9 mouse cellular contexts compared by ENCODE assay signal in the genomic region with DNA sequence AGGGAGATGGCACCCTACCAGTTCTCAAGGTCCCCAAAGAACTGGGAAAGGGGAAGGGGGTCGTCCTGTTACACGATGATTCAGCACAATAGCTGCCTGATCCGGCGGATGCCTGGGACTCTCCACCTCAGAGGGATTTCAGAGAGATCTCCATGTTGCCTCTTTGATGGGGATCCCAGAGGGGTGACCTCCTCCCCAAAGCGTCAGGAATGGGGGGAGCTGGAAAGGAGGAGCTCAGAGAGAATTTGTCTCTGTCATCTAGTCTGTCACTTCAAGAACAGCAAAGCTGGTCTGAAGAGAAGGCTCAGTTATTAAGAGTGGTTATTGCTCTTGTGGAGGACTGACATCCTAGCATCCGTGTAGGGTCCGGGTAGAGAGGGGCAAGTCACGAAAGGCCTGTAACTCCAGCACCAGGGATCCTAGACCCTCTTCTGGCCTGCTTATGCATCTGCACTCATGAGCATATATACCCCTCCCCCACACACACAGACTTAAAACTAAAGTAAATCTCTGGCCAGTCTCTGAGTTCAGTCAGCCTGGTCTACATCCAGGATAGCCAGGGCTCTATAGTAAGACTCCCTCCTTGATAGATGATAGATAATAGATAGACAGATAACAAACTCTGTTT. TPM values are rescaled to one million over a fixed set of nuclear protein-coding genes. Genes with fewer than 3 reads are reported as not detected.
DNase-seq lines count a peak whose midpoint lies in the region; ATAC-seq and TF ChIP-seq lines count a peak whose summit lies in the region.
"Had no signal": no experiment of that assay in that cellular context is flagged by ENCODE, and none has a peak within 500 bp of the region (broad histone marks: within the 10 kb centered on the region; RNA-seq: fewer than 3 reads in every experiment).

No protein-coding gene starts in this region.

- peaks cover 10% of the 10 kb centered on the region; the same call in 1 of the 2 replicates for H3K36me3 ChIP-seq in E14TG2a.4 (ENCODE audit: insufficient read depth, low read length)
- H3K36me3 ChIP-seq in forebrain, embryonic 14.5 days (ENCODE audit: control insufficient read depth, insufficient read depth, low read length): no peaks in the 10 kb centered on the region
- no peaks in the 10 kb centered on the region for H3K36me3 ChIP-seq in liver, embryonic 16.5 days (ENCODE audit: control insufficient read depth, insufficient read depth)

- 16% methylated on average over 8 of the region's 8 CpGs for WGBS in forebrain, embryonic 14.5 days
- 17% methylated on average over 8 of the region's 8 CpGs for WGBS in liver, embryonic 16.5 days (ENCODE audit: insufficient replicate concordance)

- peak overlapping the region; percentile 83 for H3K4me3 ChIP-seq in E14TG2a.4 (replicated peaks; ENCODE audit: low read length)
- H3K4me3 ChIP-seq in forebrain, embryonic 14.5 days (ENCODE audit: low read depth, low read length): peak overlapping the region; percentile 75
- peak overlapping the region; percentile 85 for H3K4me3 ChIP-seq in liver, embryonic 16.5 days (ENCODE audit: low read depth, low read length)

- no peak; the same call in 1 of the 2 replicates for ATAC-seq in forebrain, embryonic 14.5 days
- ATAC-seq in liver, embryonic 16.5 days (ENCODE audit: low read depth): no peak

- TF ChIP-seq CTCF in E14TG2a.4 (conservative IDR thresholded peaks at IDR 0.05; ENCODE audit: low read length): no peak

- peak overlapping the region; percentile 33; the same call in 1 of the 2 replicates for H3K27ac ChIP-seq in forebrain, embryonic 14.5 days (ENCODE audit: low read depth, low read length)
- peak overlapping the region; percentile 60 for H3K27ac ChIP-seq in liver, embryonic 16.5 days (ENCODE audit: low read length)

- H3K9ac ChIP-seq in forebrain, embryonic 14.5 days (ENCODE audit: low read length): peak overlapping the region; percentile 83
- H3K9ac ChIP-seq in liver, embryonic 16.5 days (ENCODE audit: low read depth, low read length): peak overlapping the region; percentile 33

- peaks cover 35% of the 10 kb centered on the region for H3K27me3 ChIP-seq in E14TG2a.4 (ENCODE audit: insufficient read depth, low read length)
- H3K27me3 ChIP-seq in forebrain, embryonic 14.5 days (replicated peaks; ENCODE audit: control insufficient read depth, insufficient read depth, low read length): no peaks in the 10 kb centered on the region
- H3K27me3 ChIP-seq in liver, embryonic 16.5 days (ENCODE audit: control insufficient read depth, insufficient read depth, low read depth, low read length): peaks cover 3% of the 10 kb centered on the region

- H3K4me1 ChIP-seq in E14TG2a.4 (replicated peaks; ENCODE audit: low read depth, low read length): peaks cover 64% of the 10 kb centered on the region
- peaks cover 34% of the 10 kb centered on the region for H3K4me1 ChIP-seq in forebrain, embryonic 14.5 days (ENCODE audit: control insufficient read depth, insufficient read depth, low read length)
- H3K4me1 ChIP-seq in liver, embryonic 16.5 days (ENCODE audit: control insufficient read depth, low read depth, low read length): peaks cover 53% of the 10 kb centered on the region

- H3K9me3 ChIP-seq in E14TG2a.4 (ENCODE audit: low read length): no peaks in the 10 kb centered on the region
- no peaks in the 10 kb centered on the region for H3K9me3 ChIP-seq in forebrain, embryonic 14.5 days (replicated peaks; ENCODE audit: control insufficient read depth, low read length)
- H3K9me3 ChIP-seq in liver, embryonic 16.5 days (replicated peaks; ENCODE audit: control insufficient read depth, low read length): no peaks in the 10 kb centered on the region

- peak; percentile 47 for DNase-seq in embryo, embryonic 11 days
- no peak for DNase-seq in embryo, embryonic 9.5 days (ENCODE audit: extremely low spot score)
- DNase-seq in forebrain, embryonic 14.5 days (ENCODE audit: low spot score): no peak
- DNase-seq in right cerebral cortex, postnatal 10 days (ENCODE audit: low spot score in 2 of 2): no peak
- no peak for DNase-seq in gastrocnemius, postnatal 4 days (ENCODE audit: low spot score in 2 of 2)
- no peak for DNase-seq in layer of hippocampus, adult 9-11 months

- H3K4me2 ChIP-seq in forebrain, embryonic 14.5 days (ENCODE audit: low read length): peak overlapping the region; percentile 97
- peak overlapping the region; percentile 98 for H3K4me2 ChIP-seq in liver, embryonic 16.5 days (ENCODE audit: low read depth, low read length)

RNA-seq across cellular contexts. Expression of gene Efhd2, which starts 0.9 kb away (rescaled TPM):
- polyA plus RNA-seq in forebrain, embryonic 14.5 days (2014; fragmentation: Nextera tagmentation; extraction: Ambion mirVana): 44.0 and 49.3 TPM in 2 replicates
- polyA plus RNA-seq in liver, embryonic 16.5 days (2015; fragmentation: Nextera tagmentation; extraction: Ambion mirVana): 36.2 and 38.5 TPM in 2 replicates
- total RNA-seq in gastrocnemius, postnatal 4 days (2021): 10 to 100 TPM; 60.6 to 68.0 TPM

RNA-seq across cellular contexts. Expression of gene Ctrc, which starts 29.4 kb away (rescaled TPM):
- polyA plus RNA-seq in forebrain, embryonic 14.5 days (2014; fragmentation: Nextera tagmentation; extraction: Ambion mirVana): not detected in 2 replicates
- not detected in 2 replicates for polyA plus RNA-seq in liver, embryonic 16.5 days (2015; fragmentation: Nextera tagmentation; extraction: Ambion mirVana)
- not detected for total RNA-seq in gastrocnemius, postnatal 4 days (2021)
- total RNA-seq: left cerebral cortex, adult 8-10 months had no signal

RNA-seq across cellular contexts. Expression of gene Cela2a, which starts 49.6 kb away (rescaled TPM):
- polyA plus RNA-seq in forebrain, embryonic 14.5 days (2014; fragmentation: Nextera tagmentation; extraction: Ambion mirVana): not detected in 2 replicates
- 1.8 and 13.9 TPM in 2 replicates for polyA plus RNA-seq in liver, embryonic 16.5 days (2015; fragmentation: Nextera tagmentation; extraction: Ambion mirVana)
- not detected for total RNA-seq in gastrocnemius, postnatal 4 days (2021)
- total RNA-seq: left cerebral cortex, adult 8-10 months had no signal
